Mouse (Mus musculus) MEL (cell line): ENCODE measurements around the gene Rtn4rl2. TPM values are rescaled to one million over a fixed set of nuclear protein-coding genes. Genes with fewer than 3 reads are reported as not detected.

Experiments used
- DNase-seq: peaks from one replicate; pipeline ENCODE4 v3.0.0; 2011; ENCODE audit warnings: low read depth, low spot score
- H3K27ac ChIP-seq: 2 replicates; pipeline ENCODE4 v1.5.1; 2012; ENCODE audit warnings: low read depth, mild to moderate bottlenecking, control low read depth, low read length, moderate library complexity; ENCODE audit not compliant: control insufficient read depth
- H3K27me3 ChIP-seq, 2 experiments: fragments of 150-350 bp in 1 of 2; sonication (generic) in 1 of 2; 2 replicates each; pipeline ENCODE4 v1.6.1; 2012; ENCODE audit warnings: low read length in 2 of 2, mild to moderate bottlenecking in 2 of 2, improper control_type of control experiment in 1 of 2, moderate library complexity in 1 of 2; ENCODE audit not compliant: insufficient read depth in 2 of 2, control insufficient read depth in 1 of 2
- H3K36me3 ChIP-seq, 2 experiments: 2 replicates each; pipeline ENCODE4 v1.6.1; 2012 to 2014; ENCODE audit warnings: low read length in 2 of 2, improper control_type of control experiment in 1 of 2, inconsistent platforms in 1 of 2, mild to moderate bottlenecking in 1 of 2; ENCODE audit not compliant: insufficient read depth in 2 of 2, control insufficient read depth in 1 of 2
- H3K4me1 ChIP-seq, 2 experiments: fragments of 150-350 bp in 1 of 2; sonication (generic) in 1 of 2; 2 replicates each; pipeline ENCODE4 v1.6.1; 2012; ENCODE audit warnings: low read length in 2 of 2, improper control_type of control experiment in 1 of 2, mild to moderate bottlenecking in 1 of 2; ENCODE audit not compliant: insufficient read depth in 2 of 2, control insufficient read depth in 1 of 2
- H3K4me3 ChIP-seq, 2 experiments: fragments of 150-350 bp in 1 of 2; sonication (generic) in 1 of 2; 2 replicates each; pipeline ENCODE4 v1.5.1; 2012; ENCODE audit warnings: low read depth in 2 of 2, low read length in 2 of 2, mild to moderate bottlenecking in 2 of 2, moderate library complexity in 2 of 2, control low read depth in 1 of 2, improper control_type of control experiment in 1 of 2; ENCODE audit not compliant: control insufficient read depth in 1 of 2, insufficient read depth in 1 of 2
- H3K79me2 ChIP-seq: 2 replicates; pipeline ENCODE4 v1.6.1; 2012; ENCODE audit warnings: mild to moderate bottlenecking, low read length, moderate library complexity; ENCODE audit not compliant: control insufficient read depth, poor library complexity, insufficient read depth
- H3K9ac ChIP-seq: 2 replicates; pipeline ENCODE4 v1.6.1; 2012; ENCODE audit warnings: low read depth, mild to moderate bottlenecking, control low read depth, low read length, moderate library complexity; ENCODE audit not compliant: control insufficient read depth, poor library complexity, severe bottlenecking
- H3K9me3 ChIP-seq: fragments of 150-350 bp; sonication (generic); replicated peaks from 2 replicates; pipeline ENCODE4 v1.6.1; 2012; ENCODE audit warnings: mild to moderate bottlenecking, low read length, improper control_type of control experiment, moderate library complexity; ENCODE audit not compliant: insufficient read depth
- BHLHE40 ChIP-seq: IDR thresholded peaks from 2 replicates; pipeline ENCODE4 v1.6.1; 2012; ENCODE audit warnings: low read depth, mild to moderate bottlenecking, inconsistent platforms, low read length, improper control_type of control experiment, borderline replicate concordance
- CHD2 ChIP-seq: IDR thresholded peaks from 2 replicates; pipeline ENCODE4 v1.6.1; 2011; ENCODE audit warnings: low read length, improper control_type of control experiment
- CTCF ChIP-seq, 3 experiments: IDR thresholded peaks in 2 of 3; conservative IDR thresholded peaks in 1 of 3; 2 replicates each; pipeline ENCODE4 v1.5.1; 2011 to 2012; ENCODE audit warnings: low read length in 3 of 3, low read depth in 2 of 3, mild to moderate bottlenecking in 2 of 3, improper control_type of control experiment in 1 of 3, inconsistent platforms in 1 of 3, mixed read lengths in 1 of 3, moderate library complexity in 1 of 3; ENCODE audit not compliant: control insufficient read depth in 1 of 3, insufficient read depth in 1 of 3, poor library complexity in 1 of 3, severe bottlenecking in 1 of 3
- EP300 ChIP-seq, 2 experiments: IDR thresholded peaks; 2 replicates each; pipeline ENCODE4 v1.6.1; 2011; ENCODE audit warnings: improper control_type of control experiment in 2 of 2, low read length in 2 of 2, low read depth in 1 of 2, mild to moderate bottlenecking in 1 of 2
- ETS1 ChIP-seq: IDR thresholded peaks from 2 replicates; pipeline ENCODE4 v1.6.1; 2012; ENCODE audit warnings: low read depth, mild to moderate bottlenecking, inconsistent platforms, low read length, improper control_type of control experiment, moderate library complexity
- GATA1 ChIP-seq: IDR thresholded peaks from 2 replicates; pipeline ENCODE4 v1.6.1; 2011; ENCODE audit warnings: low read depth, low read length, improper control_type of control experiment
- JUND ChIP-seq: IDR thresholded peaks from 2 replicates; pipeline ENCODE4 v1.6.1; 2011; ENCODE audit warnings: low read depth, mild to moderate bottlenecking, improper control_type of control experiment, low read length
- KAT2A ChIP-seq: conservative IDR thresholded peaks from 2 replicates; pipeline ENCODE4 v1.6.1; 2012; ENCODE audit warnings: low read depth, low read length, improper control_type of control experiment, inconsistent platforms
- MAX ChIP-seq: IDR thresholded peaks from 2 replicates; pipeline ENCODE4 v1.6.1; 2011; ENCODE audit warnings: low read length, improper control_type of control experiment
- MAZ ChIP-seq: IDR thresholded peaks from 2 replicates; pipeline ENCODE4 v1.6.1; 2012; ENCODE audit warnings: low read depth, mild to moderate bottlenecking, inconsistent platforms, low read length, improper control_type of control experiment
- MEF2A ChIP-seq: IDR thresholded peaks from 2 replicates; pipeline ENCODE4 v1.6.1; 2014; ENCODE audit warnings: low read depth, mild to moderate bottlenecking, inconsistent platforms, low read length, improper control_type of control experiment; ENCODE audit not compliant: poor library complexity, insufficient replicate concordance, severe bottlenecking; ENCODE audit errors: extremely low read depth
- MXI1 ChIP-seq: IDR thresholded peaks from 2 replicates; pipeline ENCODE4 v1.6.1; 2011; ENCODE audit warnings: mild to moderate bottlenecking, low read depth, low read length, improper control_type of control experiment
- MYC ChIP-seq: IDR thresholded peaks from 2 replicates; pipeline ENCODE4 v1.6.1; 2011; ENCODE audit warnings: low read depth, mild to moderate bottlenecking, low read length, improper control_type of control experiment, moderate library complexity
- NELFE ChIP-seq: IDR thresholded peaks from 2 replicates; pipeline ENCODE4 v1.6.1; 2011; ENCODE audit warnings: low read depth, low read length, improper control_type of control experiment
- POLR2A ChIP-seq, 2 experiments: IDR thresholded peaks; 2 replicates each; pipeline ENCODE4 v1.6.1; 2011 to 2012; ENCODE audit warnings: low read length in 2 of 2, mild to moderate bottlenecking in 2 of 2, control low read depth in 1 of 2, improper control_type of control experiment in 1 of 2, low read depth in 1 of 2, moderate library complexity in 1 of 2; ENCODE audit not compliant: control insufficient read depth in 1 of 2, insufficient read depth in 1 of 2, poor library complexity in 1 of 2
- POLR2AphosphoS2 ChIP-seq: IDR thresholded peaks from 2 replicates; pipeline ENCODE4 v1.6.1; 2011; ENCODE audit warnings: low read length, improper control_type of control experiment
- POLR2AphosphoS5 ChIP-seq: IDR thresholded peaks from 2 replicates; pipeline ENCODE4 v1.6.1; 2012; ENCODE audit warnings: low read depth, borderline replicate concordance, mild to moderate bottlenecking, inconsistent platforms, low read length, moderate library complexity, mixed read lengths
- RAD21 ChIP-seq: IDR thresholded peaks from 2 replicates; pipeline ENCODE4 v1.6.1; 2011; ENCODE audit warnings: mild to moderate bottlenecking, low read depth, low read length, improper control_type of control experiment
- RCOR1 ChIP-seq: IDR thresholded peaks from 2 replicates; pipeline ENCODE4 v1.6.1; 2012; ENCODE audit warnings: low read depth, mild to moderate bottlenecking, inconsistent platforms, low read length, improper control_type of control experiment
- SIN3A ChIP-seq: IDR thresholded peaks from 2 replicates; pipeline ENCODE4 v1.6.1; 2012; ENCODE audit warnings: low read length, improper control_type of control experiment, inconsistent platforms
- SMC3 ChIP-seq: IDR thresholded peaks from 2 replicates; pipeline ENCODE4 v1.6.1; 2011; ENCODE audit warnings: low read depth, low read length, improper control_type of control experiment
- TAL1 ChIP-seq: IDR thresholded peaks from 2 replicates; pipeline ENCODE4 v1.6.1; 2012; ENCODE audit warnings: mild to moderate bottlenecking, inconsistent platforms, low read length, moderate library complexity, mixed read lengths
- TBP ChIP-seq: IDR thresholded peaks from 2 replicates; pipeline ENCODE4 v1.8.0; 2011; ENCODE audit warnings: low read depth, low read length, improper control_type of control experiment
- TCF12 ChIP-seq: IDR thresholded peaks from 2 replicates; pipeline ENCODE4 v1.6.1; 2014; ENCODE audit warnings: low read depth, mild to moderate bottlenecking, inconsistent platforms, low read length, improper control_type of control experiment, moderate library complexity
- UBTF ChIP-seq: IDR thresholded peaks from 2 replicates; pipeline ENCODE4 v1.6.1; 2012; ENCODE audit warnings: low read depth, mild to moderate bottlenecking, inconsistent platforms, low read length, improper control_type of control experiment, moderate library complexity, borderline replicate concordance; ENCODE audit not compliant: insufficient read depth
- USF1 ChIP-seq: IDR thresholded peaks from 2 replicates; pipeline ENCODE4 v1.6.1; 2014; ENCODE audit warnings: low read depth, mild to moderate bottlenecking, inconsistent platforms, low read length, improper control_type of control experiment, moderate library complexity
- USF2 ChIP-seq, 2 experiments: IDR thresholded peaks; 2 replicates each; pipeline ENCODE4 v1.6.1; 2011 to 2012; ENCODE audit warnings: improper control_type of control experiment in 2 of 2, low read length in 2 of 2, borderline replicate concordance in 1 of 2, inconsistent platforms in 1 of 2, low read depth in 1 of 2, mild to moderate bottlenecking in 1 of 2; ENCODE audit not compliant: insufficient read depth in 1 of 2
- ZC3H11A ChIP-seq: IDR thresholded peaks from 2 replicates; pipeline ENCODE4 v1.6.1; 2012; ENCODE audit warnings: low read depth, mild to moderate bottlenecking, inconsistent platforms, low read length, improper control_type of control experiment
- ZKSCAN1 ChIP-seq: IDR thresholded peaks from 2 replicates; pipeline ENCODE4 v1.6.1; 2012; ENCODE audit warnings: low read depth, mild to moderate bottlenecking, inconsistent platforms, low read length, improper control_type of control experiment, moderate library complexity
- ZMIZ1 ChIP-seq: IDR thresholded peaks from 2 replicates; pipeline ENCODE4 v1.6.1; 2012; ENCODE audit warnings: low read depth, mild to moderate bottlenecking, inconsistent platforms, low read length, improper control_type of control experiment, moderate library complexity
- ZNF384 ChIP-seq: IDR thresholded peaks from 2 replicates; pipeline ENCODE4 v1.6.1; 2012; ENCODE audit warnings: low read depth, mild to moderate bottlenecking, inconsistent platforms, low read length, improper control_type of control experiment
- polyA plus RNA-seq, 2 experiments: library from polyadenylated mRNA; stranded (reverse) in 1 of 2; unstranded in 1 of 2; fragments of >175 nt in 1 of 2; fragments of >200 nt in 1 of 2; gene quantifications; 2 replicates each; pipeline versions ENCODE4 v1.2.1 to v1.2.4; 2012; ENCODE audit warnings: low replicate concordance in 2 of 2, low read depth in 1 of 2; ENCODE audit not compliant: insufficient read length in 2 of 2, insufficient read depth in 1 of 2, missing spikeins in 1 of 2
- total RNA-seq: library from RNA; depleted of rRNA; stranded (reverse); fragments of 300-350 nt; gene quantifications from 2 replicates; pipeline ENCODE4 v1.2.3, GENCODE M21; 2012

Gene Rtn4rl2
- total and polyA plus RNA-seq, 3 experiments: 0.12 to 1.1 TPM; not detected in 1

- TF ChIP-seq POLR2AphosphoS2: no peak
- TF ChIP-seq USF2 (IDR thresholded peaks at IDR 0.05; ENCODE audit: borderline replicate concordance in 1 of 2, insufficient read depth in 1 of 2, low read depth in 1 of 2, low read length in 2 of 2): no peak
- TF ChIP-seq BHLHE40: peak; percentile 68; the same call in 1 of the 2 replicates
- peak; percentile 65 for TF ChIP-seq MAX
- TF ChIP-seq ZC3H11A: no peak
- peak in 1 of 2 experiments; percentile 36; a peak in 2 of 4 replicates for TF ChIP-seq EP300 (IDR thresholded peaks at IDR 0.05; ENCODE audit: low read depth in 1 of 2, low read length in 2 of 2)
- no peak for TF ChIP-seq POLR2AphosphoS5
- TF ChIP-seq CHD2: no peak
- TF ChIP-seq ZNF384: no peak
- no peak for TF ChIP-seq SMC3
- TF ChIP-seq KAT2A: no peak
- peak; percentile 61; the same call in 1 of the 2 replicates for TF ChIP-seq MXI1
- TF ChIP-seq CTCF (IDR thresholded peaks at IDR 0.05 in 2 of 3, conservative IDR thresholded peaks at IDR 0.05 in 1 of 3; ENCODE audit: control insufficient read depth in 1 of 3, insufficient read depth in 1 of 3, low read depth in 2 of 3, low read length in 3 of 3, poor library complexity in 1 of 3, severe bottlenecking in 1 of 3): no peak
- no peak for TF ChIP-seq ZMIZ1
- TF ChIP-seq MAZ: no peak
- TF ChIP-seq MYC: peak; percentile 74; the same call in 1 of the 2 replicates
- TF ChIP-seq USF1: no peak
- TF ChIP-seq RCOR1: no peak
- TF ChIP-seq TBP: no peak
- no peak for TF ChIP-seq RAD21
- TF ChIP-seq TAL1: no peak
- no peak for TF ChIP-seq UBTF
- no peak for TF ChIP-seq POLR2A (IDR thresholded peaks at IDR 0.05; ENCODE audit: control insufficient read depth in 1 of 2, insufficient read depth in 1 of 2, low read depth in 1 of 2, low read length in 2 of 2, poor library complexity in 1 of 2)
- no peak for TF ChIP-seq ETS1
- peak; percentile 18; the same call in 1 of the 2 replicates for TF ChIP-seq SIN3A
- TF ChIP-seq NELFE: no peak
- TF ChIP-seq ZKSCAN1: no peak
- no peak for TF ChIP-seq JUND
- TF ChIP-seq MEF2A: no peak
- TF ChIP-seq TCF12: no peak
- no peak for TF ChIP-seq GATA1
- H3K4me3 ChIP-seq: peak overlapping the region; percentile 16 to 40; a peak in 2 of 4 replicates
- DNase-seq: peak; percentile 45
These were observed 9.1 kb upstream of the Rtn4rl2 start for GRCm38 (mm10) chr2:84895495-84896198.

More at GRCm38 (mm10) chr2:84895495-84896198, 9.1 kb upstream of the Rtn4rl2 start:
- H3K9ac ChIP-seq: no peak overlapping the region
- no peak overlapping the region for H3K27ac ChIP-seq
- H3K9me3 ChIP-seq: no peaks in the 10 kb centered on the region
- H3K27me3 ChIP-seq: peaks cover 0 to 4% of the 10 kb centered on the region in 2 experiments; a peak in 3 of 4 replicates
- H3K79me2 ChIP-seq: no peaks in the 10 kb centered on the region
- peaks cover 0 to 7% of the 10 kb centered on the region in 2 experiments; a peak in 1 of 4 replicates for H3K4me1 ChIP-seq
- peaks cover 0 to 6% of the 10 kb centered on the region in 2 experiments; a peak in 2 of 4 replicates for H3K36me3 ChIP-seq
